Mouse (Mus musculus) lung, adult 2 months (tissue): ENCODE results near the gene Mapk12.
A peak's percentile ranks its signal among the peaks of the same experiment; 100 is the strongest.

Experiments used
- CTCF ChIP-seq: fragments of 200-500 bp; IDR thresholded peaks from 2 replicates; pipeline ENCODE4 v1.5.1; 2011; ENCODE audit warnings: mild to moderate bottlenecking, low read length, control low read depth; ENCODE audit not compliant: insufficient read depth
- POLR2A ChIP-seq: fragments of 200-500 bp; IDR thresholded peaks from 2 replicates; pipeline ENCODE4 v1.6.1; 2011; ENCODE audit warnings: low read depth, mild to moderate bottlenecking, control low read depth, low read length, borderline replicate concordance; ENCODE audit errors: extremely low read depth

- TF ChIP-seq CTCF (no peak), POLR2A (0 out of 2 replicates have a peak, but pooled peaks have one; percentile 28)
Measured at GRCm38 (mm10) chr15:89169431-89169830, 28.9 kb upstream of the Mapk12 start.
